Mouse (Mus musculus) ovary, postnatal 14 days (tissue): ENCODE results near the gene Retreg2.

Experiments
- DNase-seq: peaks from one replicate; pipeline ENCODE4 v3.0.0; 2022; ENCODE audit warnings: low spot score

The Retreg2 gene

GRCm38 (mm10) chr1:75142301-75143261 is at the start of gene Retreg2, which contains the start of gene Cnppd1:
TSS of gene Retreg2 (plus strand) at chr1:75142778.
TSS of gene Cnppd1 (minus strand) at chr1:75142711.
- peak; percentile 93 for DNase-seq

- no peak for DNase-seq
Measured at GRCm38 (mm10) chr1:75122211-75122610, 20.4 kb upstream of the Retreg2 start.

GRCm38 (mm10) chr1:75124346-75125321 is 17.9 kb upstream of the Retreg2 start, which contains the start of gene Nhej1:
TSS of gene Nhej1 (minus strand) at chr1:75125200.
- peak; percentile 91 for DNase-seq

GRCm38 (mm10) chr1:75125418-75125817 is 17.2 kb upstream of the Retreg2 start:
- no peak for DNase-seq

DNA sequence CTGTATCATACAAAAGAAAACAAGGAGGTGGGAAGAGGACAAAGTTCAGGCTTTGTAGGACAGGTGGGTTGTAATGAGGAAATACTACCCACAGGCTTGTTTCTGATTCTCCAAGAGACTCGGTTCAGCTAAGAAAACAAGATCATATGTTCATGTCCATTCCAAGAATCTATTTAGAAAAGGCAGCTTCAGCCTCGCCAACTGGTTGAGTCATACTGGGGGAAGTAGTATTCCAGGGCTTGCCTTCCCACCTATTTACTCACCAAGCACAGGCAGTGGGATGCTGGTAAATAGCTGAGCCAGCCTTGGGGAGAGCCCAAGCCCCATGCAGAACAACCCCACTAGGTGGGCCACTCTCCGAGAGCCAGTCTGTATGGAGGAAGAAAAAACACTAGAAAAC is 13.9 kb upstream of the Retreg2 start:
- no peak for DNase-seq

DNA sequence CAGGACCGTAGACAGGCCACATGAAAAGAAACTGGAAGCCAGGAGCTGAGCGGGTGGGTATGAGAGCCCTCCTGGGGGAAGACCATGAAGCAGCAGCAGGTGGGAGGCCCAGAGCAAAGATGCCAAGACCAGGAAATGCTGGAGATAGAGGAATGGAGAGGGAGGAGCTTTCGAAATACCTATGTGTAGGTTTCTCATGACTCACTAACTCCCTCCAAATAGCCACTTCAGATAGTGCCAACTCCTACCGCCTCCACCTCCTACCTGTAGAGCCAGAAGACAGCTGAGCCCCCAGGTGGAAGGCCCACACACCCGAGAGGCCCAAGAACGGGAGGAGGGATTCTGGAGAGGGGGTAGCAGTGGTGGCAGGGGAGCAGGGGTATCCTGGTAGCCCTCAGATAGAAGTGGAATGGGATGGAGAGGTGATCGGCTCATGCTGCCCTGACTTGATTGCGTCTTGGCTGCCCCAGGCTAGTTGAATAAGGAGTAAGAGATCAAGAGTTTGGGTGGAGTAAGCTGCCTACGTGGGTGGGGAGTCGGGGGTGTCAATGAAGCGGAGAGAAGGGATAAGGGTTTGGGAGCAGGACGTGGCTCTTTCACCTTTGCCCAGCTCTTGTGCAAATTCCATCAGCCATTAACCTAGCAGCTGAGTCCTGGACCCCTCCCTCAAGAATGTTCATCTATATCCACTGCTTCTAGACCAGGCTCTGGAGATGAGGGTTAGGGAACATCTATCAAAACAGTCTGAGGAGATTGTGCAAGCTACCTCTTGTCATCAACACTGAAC is 9.0 kb upstream of the Retreg2 start, which contains the start of gene Slc23a3:
Slc23a3 (minus strand) TSS at position 470 of the 787 bp plus-strand sequence.
- no peak for DNase-seq

DNA sequence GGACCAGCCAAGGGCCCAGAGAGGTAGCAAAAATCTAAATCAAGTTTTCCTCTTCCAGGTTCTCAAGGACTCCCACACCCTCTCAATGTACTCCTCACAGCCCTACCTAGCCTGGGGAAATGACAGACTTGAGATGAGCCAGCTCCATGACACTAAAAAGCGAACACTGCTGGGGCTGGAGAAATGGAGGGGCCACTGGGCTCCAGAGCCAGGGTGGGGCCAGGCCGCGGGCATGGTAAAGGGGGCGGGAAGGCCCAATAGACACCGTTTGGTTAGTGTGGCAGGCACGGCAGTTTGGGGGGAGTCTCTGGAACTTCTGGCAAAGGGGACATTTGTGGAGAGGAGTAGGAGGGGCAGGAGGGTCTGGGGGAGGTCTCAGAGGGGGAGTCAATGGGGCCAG is 6.3 kb upstream of the Retreg2 start:
- no peak for DNase-seq

DNA sequence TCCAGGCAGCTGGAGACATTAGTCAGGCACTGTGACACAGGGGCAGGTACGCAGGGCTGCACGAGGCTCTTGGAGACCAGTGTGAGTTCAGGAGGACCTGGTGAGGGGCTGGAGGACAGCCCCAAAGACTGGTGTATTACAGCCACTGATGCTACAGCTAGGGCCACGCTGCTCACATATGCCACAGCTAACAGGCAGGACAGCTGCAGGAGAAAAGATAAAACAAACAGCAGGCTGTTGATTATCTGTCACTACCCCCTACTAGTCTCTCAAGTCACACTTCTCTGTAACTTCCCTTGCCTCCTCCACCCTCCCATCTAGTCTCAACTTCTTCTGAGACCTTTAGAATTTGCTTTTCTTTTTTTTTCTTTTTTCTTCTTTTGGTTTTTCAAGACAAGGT is 5.8 kb upstream of the Retreg2 start:
- no peak for DNase-seq

DNA sequence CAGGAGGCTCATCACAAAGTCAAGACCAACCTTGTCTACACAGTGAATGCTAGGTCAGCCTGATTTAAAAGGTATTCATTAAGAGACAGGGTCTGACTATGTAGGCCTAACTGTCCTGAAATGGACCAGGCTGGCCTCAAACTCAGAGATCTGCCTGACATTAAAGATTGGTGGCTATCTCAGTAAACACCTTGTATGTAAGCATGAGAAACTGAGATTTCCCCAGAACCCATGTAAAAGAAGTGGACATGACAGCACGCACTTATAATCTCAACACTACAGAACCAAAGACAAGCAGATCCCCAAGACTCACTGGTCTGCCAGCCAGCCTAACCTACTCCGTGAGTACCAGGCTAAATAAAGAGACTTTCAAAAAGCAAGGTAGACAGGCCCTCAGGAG is 4.1 kb upstream of the Retreg2 start:
- DNase-seq = no peak

GRCm38 (mm10) chr1:75140601-75141190 is 1.9 kb upstream of the Retreg2 start:
- DNase-seq = no peak

GRCm38 (mm10) chr1:75141486-75142190 is 940 bp upstream of the Retreg2 start:
- peak; percentile 51 for DNase-seq

- no peak for DNase-seq
Measured at GRCm38 (mm10) chr1:75145589-75145988, 3.0 kb downstream of the Retreg2 start.

GRCm38 (mm10) chr1:75147411-75148135 is 5.0 kb downstream of the Retreg2 start:
- DNase-seq = no peak

DNA sequence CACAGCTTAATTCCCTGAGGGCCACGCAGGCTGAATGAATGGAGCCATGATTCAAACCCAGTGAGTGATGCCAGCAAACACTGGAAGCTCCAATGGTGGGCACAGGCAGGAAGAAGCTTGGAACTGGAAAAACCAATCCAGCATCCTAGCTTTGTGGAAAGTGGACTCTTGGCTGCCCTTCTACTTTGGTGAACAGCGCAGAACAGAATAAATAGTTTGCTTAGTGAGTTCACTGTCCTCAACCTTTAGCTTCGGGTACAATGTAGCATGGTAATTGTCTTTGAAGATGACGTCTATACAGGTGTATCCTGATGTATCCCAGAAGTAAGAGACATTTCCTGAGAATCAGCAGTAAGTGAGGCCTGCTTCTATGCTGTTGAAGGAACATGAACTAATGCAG is 6.1 kb downstream of the Retreg2 start:
- no peak for DNase-seq

- DNase-seq = no peak
Measured at GRCm38 (mm10) chr1:75155837-75156236, 13.3 kb downstream of the Retreg2 start.

- no peak for DNase-seq
Measured at GRCm38 (mm10) chr1:75158990-75159389, 16.4 kb downstream of the Retreg2 start.

- no peak for DNase-seq
Measured at GRCm38 (mm10) chr1:75159540-75160255, 17.1 kb downstream of the Retreg2 start.

GRCm38 (mm10) chr1:75160256-75160617 is 17.7 kb downstream of the Retreg2 start:
- no peak for DNase-seq

DNA sequence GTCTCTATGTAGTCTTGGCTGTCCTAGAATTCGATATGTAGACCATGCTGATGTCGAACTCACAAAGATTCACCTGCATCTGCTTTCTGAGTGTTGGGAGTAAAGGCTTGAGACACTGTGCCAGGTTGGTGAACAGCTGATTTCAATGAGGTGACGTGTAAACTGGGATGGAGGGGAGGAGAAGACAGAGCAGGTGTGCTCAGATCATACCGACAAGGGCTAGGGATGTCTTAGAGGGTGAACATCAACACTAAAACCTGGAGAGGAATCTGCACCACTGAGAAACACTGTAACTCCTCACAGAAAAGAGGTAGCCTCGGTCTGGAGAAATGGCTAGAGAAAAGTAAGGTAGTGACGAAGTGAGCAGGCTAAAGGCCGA is 25.5 kb downstream of the Retreg2 start:
- no peak for DNase-seq
